Mouse (Mus musculus): ENCODE results near the gene Gm6525. TPM values are rescaled to one million over a fixed set of nuclear protein-coding genes. Genes with fewer than 3 reads are reported as not detected.
A peak's percentile ranks its signal among the peaks of the same experiment; 100 is the strongest.

Gm6525 gene
- total and polyA plus RNA-seq, 2 experiments = not detected

- WGBS = 27% methylated on average over 15 of the region's 15 CpGs
- Histone ChIP-seq H3K4me3 (ENCODE audit: insufficient read depth, low read depth, low read length) (no peak overlapping the region), H3K27me3 (ENCODE audit: control insufficient read depth, insufficient read depth, low read length) (no peaks in the 10 kb centered on the region), H3K36me3 (ENCODE audit: control insufficient read depth, insufficient read depth, low read length) (no peaks in the 10 kb centered on the region), H3K27ac (replicated peaks; ENCODE audit: insufficient read depth, low read depth, low read length) (peak overlapping the region; percentile 67), H3K9ac (ENCODE audit: low read depth, low read length) (peak overlapping the region; percentile 51), H3K4me1 (ENCODE audit: control insufficient read depth, insufficient read depth, low read length) (peaks cover 22% of the 10 kb centered on the region), H3K79me2 (ENCODE audit: control insufficient read depth, insufficient read depth, low read length) (peaks cover 7% of the 10 kb centered on the region; the same call in 1 of the 2 replicates)
- no peak for TF ChIP-seq CTCF (IDR thresholded peaks at IDR 0.05; ENCODE audit: low read depth, low read length)
- TF ChIP-seq POLR2A (IDR thresholded peaks at IDR 0.05; ENCODE audit: extremely low read depth, insufficient read depth, low read length) = no peak
- DNase-seq (ENCODE audit: extremely low read depth, low read depth, low spot score) = peak; percentile 60
Measured at GRCm38 (mm10) chr3:84215743-84216360, 41.9 kb downstream of the Gm6525 start.

GRCm38 (mm10) chr3:84217118-84217960 lies 43.4 kb downstream of the Gm6525 start:
- Histone ChIP-seq H3K27ac (replicated peaks; ENCODE audit: insufficient read depth, low read depth, low read length) (no peak overlapping the region), H3K9ac (ENCODE audit: low read depth, low read length) (no peak overlapping the region), H3K36me3 (ENCODE audit: control insufficient read depth, insufficient read depth, low read length) (no peaks in the 10 kb centered on the region), H3K79me2 (ENCODE audit: control insufficient read depth, insufficient read depth, low read length) (peaks cover 7% of the 10 kb centered on the region; the same call in 1 of the 2 replicates), H3K4me1 (ENCODE audit: control insufficient read depth, insufficient read depth, low read length) (peaks cover 22% of the 10 kb centered on the region), H3K27me3 (ENCODE audit: control insufficient read depth, insufficient read depth, low read length) (no peaks in the 10 kb centered on the region), H3K4me3 (ENCODE audit: insufficient read depth, low read depth, low read length) (no peak overlapping the region)
- TF ChIP-seq POLR2A (IDR thresholded peaks at IDR 0.05; ENCODE audit: extremely low read depth, insufficient read depth, low read length) (no peak), CTCF (IDR thresholded peaks at IDR 0.05; ENCODE audit: low read depth, low read length) (no peak)
- 78% methylated on average over 12 of the region's 12 CpGs for WGBS
- DNase-seq (ENCODE audit: extremely low read depth, low read depth, low spot score) = no peak

- Histone ChIP-seq H3K4me3 (ENCODE audit: insufficient read depth, low read depth, low read length) (no peak overlapping the region), H3K36me3 (ENCODE audit: control insufficient read depth, insufficient read depth, low read length) (no peaks in the 10 kb centered on the region), H3K27ac (replicated peaks; ENCODE audit: insufficient read depth, low read depth, low read length) (no peak overlapping the region), H3K79me2 (ENCODE audit: control insufficient read depth, insufficient read depth, low read length) (peaks cover 7% of the 10 kb centered on the region; the same call in 1 of the 2 replicates), H3K4me1 (ENCODE audit: control insufficient read depth, insufficient read depth, low read length) (peaks cover 22% of the 10 kb centered on the region), H3K9ac (ENCODE audit: low read depth, low read length) (no peak overlapping the region), H3K27me3 (ENCODE audit: control insufficient read depth, insufficient read depth, low read length) (no peaks in the 10 kb centered on the region)
- TF ChIP-seq CTCF (IDR thresholded peaks at IDR 0.05; ENCODE audit: low read depth, low read length) (no peak), POLR2A (IDR thresholded peaks at IDR 0.05; ENCODE audit: extremely low read depth, insufficient read depth, low read length) (no peak)
- 92% methylated on average over 4 of the region's 4 CpGs for WGBS
- no peak for DNase-seq (ENCODE audit: extremely low read depth, low read depth, low spot score)
Measured at GRCm38 (mm10) chr3:84217961-84218351, 44.1 kb downstream of the Gm6525 start.

DNA sequence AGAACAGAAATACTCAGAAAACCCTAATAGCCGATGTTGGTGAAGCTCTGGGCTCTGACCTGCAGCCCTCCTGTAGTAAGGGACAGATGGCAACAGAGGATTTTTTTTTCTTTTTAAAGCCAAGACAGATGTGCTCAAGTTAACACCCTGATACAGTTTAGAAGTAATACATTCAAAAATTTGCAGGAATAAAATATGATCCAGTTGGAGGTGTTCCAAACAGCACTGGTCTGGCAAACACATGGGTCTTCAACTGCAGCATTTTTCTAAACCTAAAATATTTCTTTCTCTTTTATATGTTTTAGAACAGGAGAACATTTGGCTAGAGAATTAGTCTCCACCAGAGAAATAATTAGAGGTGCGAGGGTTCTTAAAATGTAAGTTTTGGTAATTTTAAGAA lies 44.6 kb downstream of the Gm6525 start:
- Histone ChIP-seq H3K9ac (ENCODE audit: low read depth, low read length) (no peak overlapping the region), H3K27me3 (ENCODE audit: control insufficient read depth, insufficient read depth, low read length) (no peaks in the 10 kb centered on the region), H3K27ac (replicated peaks; ENCODE audit: insufficient read depth, low read depth, low read length) (no peak overlapping the region), H3K4me3 (ENCODE audit: insufficient read depth, low read depth, low read length) (no peak overlapping the region), H3K79me2 (ENCODE audit: control insufficient read depth, insufficient read depth, low read length) (peaks cover 7% of the 10 kb centered on the region; the same call in 1 of the 2 replicates), H3K4me1 (ENCODE audit: control insufficient read depth, insufficient read depth, low read length) (peaks cover 22% of the 10 kb centered on the region), H3K36me3 (ENCODE audit: control insufficient read depth, insufficient read depth, low read length) (no peaks in the 10 kb centered on the region)
- WGBS = 92% methylated on average over 2 of the region's 2 CpGs
- no peak for DNase-seq (ENCODE audit: extremely low read depth, low read depth, low spot score)
- TF ChIP-seq CTCF (IDR thresholded peaks at IDR 0.05; ENCODE audit: low read depth, low read length) = no peak
- no peak for TF ChIP-seq POLR2A (IDR thresholded peaks at IDR 0.05; ENCODE audit: extremely low read depth, insufficient read depth, low read length)

GRCm38 (mm10) chr3:84219166-84219710 lies 45.3 kb downstream of the Gm6525 start:
- Histone ChIP-seq H3K9ac (ENCODE audit: low read depth, low read length) (no peak overlapping the region), H3K4me1 (ENCODE audit: control insufficient read depth, insufficient read depth, low read length) (peaks cover 19% of the 10 kb centered on the region), H3K36me3 (ENCODE audit: control insufficient read depth, insufficient read depth, low read length) (no peaks in the 10 kb centered on the region), H3K4me3 (ENCODE audit: insufficient read depth, low read depth, low read length) (no peak overlapping the region), H3K27me3 (ENCODE audit: control insufficient read depth, insufficient read depth, low read length) (no peaks in the 10 kb centered on the region), H3K27ac (replicated peaks; ENCODE audit: insufficient read depth, low read depth, low read length) (no peak overlapping the region), H3K79me2 (ENCODE audit: control insufficient read depth, insufficient read depth, low read length) (peaks cover 7% of the 10 kb centered on the region; the same call in 1 of the 2 replicates)
- no peak for DNase-seq (ENCODE audit: extremely low read depth, low read depth, low spot score)
- TF ChIP-seq POLR2A (IDR thresholded peaks at IDR 0.05; ENCODE audit: extremely low read depth, insufficient read depth, low read length) (no peak), CTCF (IDR thresholded peaks at IDR 0.05; ENCODE audit: low read depth, low read length) (no peak)
- whole genome bisulfite sequencing = 46% methylated on average over 2 of the region's 2 CpGs
